Mouse (Mus musculus): ENCODE measurements around the gene Gucy2c.

Gene Gucy2c

GRCm38 (mm10) chr6:136741281-136741680, 40.3 kb downstream of the Gucy2c start:
- no peak for DNase-seq (ENCODE audit: low spot score)

GRCm38 (mm10) chr6:136735766-136736165, 45.8 kb downstream of the Gucy2c start:
- DNase-seq (ENCODE audit: low spot score): no peak

- no peak for DNase-seq (ENCODE audit: low spot score)
Measured at GRCm38 (mm10) chr6:136728144-136728543, 53.4 kb downstream of the Gucy2c start.

GRCm38 (mm10) chr6:136723171-136723570, 58.4 kb downstream of the Gucy2c start:
- DNase-seq (ENCODE audit: low spot score): no peak

- DNase-seq (ENCODE audit: low spot score): no peak
Measured at GRCm38 (mm10) chr6:136722565-136722964, 59.0 kb downstream of the Gucy2c start.

GRCm38 (mm10) chr6:136721925-136722324, 59.6 kb downstream of the Gucy2c start:
- peak; percentile 21 for DNase-seq (ENCODE audit: low spot score)

- no peak for DNase-seq (ENCODE audit: low spot score)
Measured at GRCm38 (mm10) chr6:136720436-136720835, 61.1 kb downstream of the Gucy2c start.

GRCm38 (mm10) chr6:136715881-136716431, 65.6 kb downstream of the Gucy2c start:
- DNase-seq (ENCODE audit: low spot score): no peak

GRCm38 (mm10) chr6:136714097-136714496, 67.5 kb downstream of the Gucy2c start:
- DNase-seq (ENCODE audit: low spot score): no peak

GRCm38 (mm10) chr6:136710408-136710807, 71.2 kb downstream of the Gucy2c start:
- no peak for DNase-seq (ENCODE audit: low spot score)

- no peak for DNase-seq (ENCODE audit: low spot score)
Measured at GRCm38 (mm10) chr6:136708597-136708996, 73.0 kb downstream of the Gucy2c start.

GRCm38 (mm10) chr6:136701878-136702277, 79.7 kb downstream of the Gucy2c start:
- DNase-seq (ENCODE audit: low spot score): no peak

GRCm38 (mm10) chr6:136701185-136701584, 80.4 kb downstream of the Gucy2c start:
- no peak for DNase-seq (ENCODE audit: low spot score)

GRCm38 (mm10) chr6:136691314-136691713, 90.3 kb downstream of the Gucy2c start:
- DNase-seq (ENCODE audit: low spot score): no peak

GRCm38 (mm10) chr6:136690527-136690926, 91.0 kb downstream of the Gucy2c start:
- DNase-seq (ENCODE audit: low spot score): no peak

GRCm38 (mm10) chr6:136689790-136690413, 91.7 kb downstream of the Gucy2c start:
- peak; percentile 2 for DNase-seq (ENCODE audit: low spot score)

GRCm38 (mm10) chr6:136685433-136685832, 96.1 kb downstream of the Gucy2c start:
- no peak for DNase-seq (ENCODE audit: low spot score)

- DNase-seq (ENCODE audit: low spot score): no peak
Measured at GRCm38 (mm10) chr6:136683410-136684334, 97.9 kb downstream of the Gucy2c start.

- DNase-seq (ENCODE audit: low spot score): no peak
Measured at GRCm38 (mm10) chr6:136679381-136679780, 102.2 kb downstream of the Gucy2c start.

GRCm38 (mm10) chr6:136674935-136675334, 106.6 kb downstream of the Gucy2c start:
- no peak for DNase-seq (ENCODE audit: low spot score)

GRCm38 (mm10) chr6:136672467-136672866, 109.1 kb downstream of the Gucy2c start:
- peak; percentile 48 for DNase-seq (ENCODE audit: low spot score)

GRCm38 (mm10) chr6:136669274-136669673, 112.3 kb downstream of the Gucy2c start:
- no peak for DNase-seq (ENCODE audit: low spot score)

Measured in left cerebral cortex, adult 11 months (tissue).